Mouse (Mus musculus): Measurements from ENCODE around the gene Map4k2. TPM values are rescaled to one million over a fixed set of nuclear protein-coding genes. Genes with fewer than 3 reads are reported as not detected.

The Map4k2 gene
- polyA plus RNA-seq, 1 experiment, result 57.4 TPM

- no peaks in the 10 kb centered on the region for H3K4me1 ChIP-seq (ENCODE audit: control insufficient read depth, insufficient read depth, low read length)
- H3K4me3 ChIP-seq (ENCODE audit: insufficient read depth, low read length), result no peak overlapping the region
- no peak overlapping the region for H3K27ac ChIP-seq (ENCODE audit: insufficient read depth, low read depth, low read length)
- TF ChIP-seq POLR2A (IDR thresholded peaks at IDR 0.05; ENCODE audit: borderline replicate concordance, low read depth, low read length) (no peak), CTCF (IDR thresholded peaks at IDR 0.05; ENCODE audit: low read depth, low read length) (no peak)
These were observed 34.7 kb downstream of the Map4k2 start for GRCm38 (mm10) chr19:6375423-6376254.

- no peak overlapping the region for H3K27ac ChIP-seq (ENCODE audit: insufficient read depth, low read depth, low read length)
- TF ChIP-seq POLR2A (IDR thresholded peaks at IDR 0.05; ENCODE audit: borderline replicate concordance, low read depth, low read length) (no peak), CTCF (IDR thresholded peaks at IDR 0.05; ENCODE audit: low read depth, low read length) (peak; percentile 67)
- H3K4me3 ChIP-seq (ENCODE audit: insufficient read depth, low read length), result no peak overlapping the region
- H3K4me1 ChIP-seq (ENCODE audit: control insufficient read depth, insufficient read depth, low read length), result no peaks in the 10 kb centered on the region
These were observed 35.3 kb downstream of the Map4k2 start for GRCm38 (mm10) chr19:6376255-6376564.

GRCm38 (mm10) chr19:6376643-6377042 is 35.7 kb downstream of the Map4k2 start:
- Histone ChIP-seq H3K4me3 (ENCODE audit: insufficient read depth, low read length) (no peak overlapping the region), H3K4me1 (ENCODE audit: control insufficient read depth, insufficient read depth, low read length) (no peaks in the 10 kb centered on the region), H3K27ac (ENCODE audit: insufficient read depth, low read depth, low read length) (no peak overlapping the region)
- TF ChIP-seq POLR2A (IDR thresholded peaks at IDR 0.05; ENCODE audit: borderline replicate concordance, low read depth, low read length), result no peak
- no peak for TF ChIP-seq CTCF (IDR thresholded peaks at IDR 0.05; ENCODE audit: low read depth, low read length)

- no peak overlapping the region for H3K4me3 ChIP-seq (ENCODE audit: insufficient read depth, low read length)
- H3K4me1 ChIP-seq (ENCODE audit: control insufficient read depth, insufficient read depth, low read length), result no peaks in the 10 kb centered on the region
- TF ChIP-seq POLR2A (IDR thresholded peaks at IDR 0.05; ENCODE audit: borderline replicate concordance, low read depth, low read length) (no peak), CTCF (IDR thresholded peaks at IDR 0.05; ENCODE audit: low read depth, low read length) (no peak)
- no peak overlapping the region for H3K27ac ChIP-seq (ENCODE audit: insufficient read depth, low read depth, low read length)
These were observed 36.5 kb downstream of the Map4k2 start for GRCm38 (mm10) chr19:6377327-6378040.

GRCm38 (mm10) chr19:6380411-6381166 is 39.7 kb downstream of the Map4k2 start:
- no peak for TF ChIP-seq CTCF (IDR thresholded peaks at IDR 0.05; ENCODE audit: low read depth, low read length)
- TF ChIP-seq POLR2A (IDR thresholded peaks at IDR 0.05; ENCODE audit: borderline replicate concordance, low read depth, low read length), result no peak
- Histone ChIP-seq H3K4me1 (ENCODE audit: control insufficient read depth, insufficient read depth, low read length) (no peaks in the 10 kb centered on the region), H3K27ac (ENCODE audit: insufficient read depth, low read depth, low read length) (no peak overlapping the region), H3K4me3 (ENCODE audit: insufficient read depth, low read length) (no peak overlapping the region)

GRCm38 (mm10) chr19:6381238-6381637 is 40.3 kb downstream of the Map4k2 start:
- TF ChIP-seq POLR2A (IDR thresholded peaks at IDR 0.05; ENCODE audit: borderline replicate concordance, low read depth, low read length) (no peak), CTCF (IDR thresholded peaks at IDR 0.05; ENCODE audit: low read depth, low read length) (no peak)
- Histone ChIP-seq H3K4me3 (ENCODE audit: insufficient read depth, low read length) (no peak overlapping the region), H3K4me1 (ENCODE audit: control insufficient read depth, insufficient read depth, low read length) (no peaks in the 10 kb centered on the region), H3K27ac (ENCODE audit: insufficient read depth, low read depth, low read length) (no peak overlapping the region)

GRCm38 (mm10) chr19:6382323-6382924 is 41.5 kb downstream of the Map4k2 start:
- Histone ChIP-seq H3K4me3 (ENCODE audit: insufficient read depth, low read length) (no peak overlapping the region), H3K4me1 (ENCODE audit: control insufficient read depth, insufficient read depth, low read length) (no peaks in the 10 kb centered on the region), H3K27ac (ENCODE audit: insufficient read depth, low read depth, low read length) (no peak overlapping the region)
- TF ChIP-seq CTCF (IDR thresholded peaks at IDR 0.05; ENCODE audit: low read depth, low read length) (no peak), POLR2A (IDR thresholded peaks at IDR 0.05; ENCODE audit: borderline replicate concordance, low read depth, low read length) (no peak)

GRCm38 (mm10) chr19:6383470-6383869 is 42.5 kb downstream of the Map4k2 start:
- H3K4me1 ChIP-seq (ENCODE audit: control insufficient read depth, insufficient read depth, low read length), result no peaks in the 10 kb centered on the region
- no peak overlapping the region for H3K27ac ChIP-seq (ENCODE audit: insufficient read depth, low read depth, low read length)
- no peak overlapping the region for H3K4me3 ChIP-seq (ENCODE audit: insufficient read depth, low read length)
- TF ChIP-seq CTCF (IDR thresholded peaks at IDR 0.05; ENCODE audit: low read depth, low read length) (no peak), POLR2A (IDR thresholded peaks at IDR 0.05; ENCODE audit: borderline replicate concordance, low read depth, low read length) (no peak)

GRCm38 (mm10) chr19:6384128-6384527 is 43.2 kb downstream of the Map4k2 start, which contains the start of gene Pygm:
Gene Pygm (plus strand): TSS chr19:6384399.
- no peak for TF ChIP-seq POLR2A (IDR thresholded peaks at IDR 0.05; ENCODE audit: borderline replicate concordance, low read depth, low read length)
- no peak for TF ChIP-seq CTCF (IDR thresholded peaks at IDR 0.05; ENCODE audit: low read depth, low read length)
- H3K4me3 ChIP-seq (ENCODE audit: insufficient read depth, low read length), result no peak within 1 kb of the TSS
- no peak within 1 kb of the TSS for H3K27ac ChIP-seq (ENCODE audit: insufficient read depth, low read depth, low read length)
- H3K4me1 ChIP-seq (ENCODE audit: control insufficient read depth, insufficient read depth, low read length), result no peaks in the 10 kb centered on the region
